Mouse (Mus musculus) mouse embryonic stem cell (cell line): ENCODE measurements around the gene Lgals7.

Experiments used
- in situ Hi-C, 2 experiments: fragments of 300-500 bp; cut with MboI; formaldehyde crosslinking; loops; 1 replicate in 1 of 2; 3 replicates in 1 of 2; pipeline ENCODE4 v1.14.3; 2019 to 2020; ENCODE audit warnings: low sequenced_read_pairs in 2 of 2, low pct_unique_long_range_greater_than_20kb in 1 of 2, mixed read lengths in 1 of 2; ENCODE audit not compliant: unreplicated experiment in 1 of 2

Gene Lgals7

DNA sequence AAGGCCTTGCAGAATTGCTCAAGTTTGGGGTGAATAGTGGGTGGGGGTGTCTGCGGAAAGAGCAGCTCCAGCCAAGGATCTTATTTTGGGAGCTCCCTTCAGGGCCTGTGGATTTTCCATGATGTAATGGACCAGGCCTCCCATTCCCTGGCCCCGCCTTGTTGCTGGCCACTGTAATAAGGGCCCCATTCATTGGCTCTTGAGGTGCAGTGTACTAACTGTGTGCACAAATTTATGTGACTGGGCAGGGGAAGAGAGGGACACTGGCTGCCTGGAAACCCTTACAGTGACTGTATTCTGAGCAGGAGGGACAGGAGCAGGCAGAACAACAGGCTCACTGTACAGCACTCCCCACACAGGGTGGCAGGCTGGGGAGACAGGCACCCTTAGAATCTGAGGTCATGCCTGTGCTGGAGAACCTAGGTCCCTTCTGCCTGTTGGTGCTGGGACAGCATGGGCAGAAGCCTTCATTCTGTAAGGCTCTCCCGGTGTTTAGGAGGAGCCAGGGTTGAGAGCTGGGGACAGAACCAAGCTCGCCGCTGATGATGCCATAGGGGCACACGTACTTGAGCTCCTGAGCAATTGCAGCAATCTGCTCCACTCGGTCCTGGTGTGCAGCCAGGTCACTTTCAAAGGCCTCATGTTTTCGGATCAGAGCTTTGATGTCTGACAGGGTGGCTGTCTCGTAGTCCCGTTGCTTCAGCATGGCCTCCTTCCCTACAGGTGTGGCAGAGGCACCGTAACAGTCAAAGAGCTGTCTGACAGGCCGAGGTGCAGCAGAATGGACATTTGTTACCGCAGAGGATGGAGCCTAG is 37.9 kb downstream of the Lgals7 start:
- in situ Hi-C loops: no loop called here

DNA sequence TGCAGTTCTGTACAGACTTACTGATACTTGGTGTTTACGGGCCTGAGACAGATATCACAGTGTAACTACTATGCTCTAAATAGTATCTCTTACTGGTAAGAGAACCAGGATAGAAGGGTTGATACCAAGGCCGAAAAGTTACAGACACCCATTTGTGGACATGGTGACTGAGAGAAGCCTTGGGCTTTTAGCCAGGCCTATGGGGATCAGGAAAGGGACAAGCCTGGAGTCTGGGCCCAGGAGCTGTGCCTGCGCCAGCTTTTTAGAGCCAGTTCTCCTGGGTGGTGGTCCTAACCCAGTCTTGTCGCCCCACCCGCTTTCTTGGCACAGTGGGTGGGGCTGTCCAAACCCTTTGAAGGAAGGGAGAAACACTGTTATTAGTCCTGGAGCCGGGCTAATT is 38.5 kb downstream of the Lgals7 start:
- in situ Hi-C loops: no loop called here

DNA sequence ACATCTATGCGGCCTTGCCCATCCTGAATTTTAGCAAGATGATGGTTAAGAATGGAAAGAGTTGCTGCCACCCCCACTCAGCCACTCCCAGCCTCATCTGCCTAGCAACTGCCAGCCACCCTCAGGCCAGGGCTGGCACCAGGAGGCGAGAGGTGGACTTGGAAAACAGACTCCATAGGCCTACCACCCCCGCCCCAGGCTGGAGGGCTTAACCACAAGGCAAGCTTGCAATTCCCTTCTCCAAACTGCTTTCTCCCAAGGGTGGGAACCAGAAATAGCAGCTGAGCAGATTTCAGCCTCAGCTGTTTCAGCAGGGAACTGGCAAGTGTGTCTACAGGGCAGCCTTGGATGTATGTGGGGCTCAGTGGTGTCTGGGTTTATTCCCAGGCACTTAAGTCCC is 39.2 kb downstream of the Lgals7 start:
- in situ Hi-C loops: no loop called here

DNA sequence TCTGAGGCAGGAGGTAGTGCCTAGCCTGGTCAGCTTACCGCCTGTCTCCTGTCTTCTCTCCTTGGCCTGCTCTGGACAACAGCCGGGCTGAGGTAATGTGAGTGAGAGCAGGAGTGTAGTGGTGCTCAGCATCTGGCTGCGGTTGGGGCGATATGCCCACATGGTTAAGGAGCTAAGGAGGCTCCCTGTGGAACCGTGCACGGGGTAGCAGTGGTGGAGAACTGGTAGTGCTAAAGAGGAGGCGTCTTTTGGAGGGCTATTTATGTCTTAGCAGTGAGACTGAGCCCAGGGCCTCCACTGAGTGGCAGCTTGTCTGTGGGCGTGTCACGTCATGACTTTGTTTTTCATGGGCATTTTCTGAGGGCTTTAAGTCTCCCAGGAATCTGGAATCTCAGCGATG is 40.1 kb downstream of the Lgals7 start:
- in situ Hi-C loops: no loop called here

DNA sequence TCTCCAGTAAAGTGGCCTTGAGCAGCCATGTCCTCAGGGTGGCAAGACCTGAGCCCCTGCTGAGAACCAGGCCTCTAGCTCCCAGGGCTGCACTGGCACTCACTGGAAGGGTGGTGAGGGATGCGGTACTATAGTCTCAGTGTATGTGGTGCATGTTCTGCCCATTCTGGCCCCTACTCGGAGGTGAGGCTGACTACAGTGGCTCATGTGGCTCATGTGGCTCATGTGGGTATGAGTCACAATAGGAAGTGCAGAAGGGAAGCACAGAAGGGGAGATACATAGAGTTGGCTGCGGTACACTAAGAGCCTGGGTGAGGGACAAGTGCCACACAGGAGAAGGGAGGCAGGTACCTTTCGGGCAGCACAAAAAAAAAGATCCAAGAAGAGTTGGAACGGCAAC is 43.5 kb downstream of the Lgals7 start:
- in situ Hi-C loops: no loop called here

GRCm38 (mm10) chr7:28911632-28912031 is 48.0 kb downstream of the Lgals7 start:
- in situ Hi-C loops: no loop called here

DNA sequence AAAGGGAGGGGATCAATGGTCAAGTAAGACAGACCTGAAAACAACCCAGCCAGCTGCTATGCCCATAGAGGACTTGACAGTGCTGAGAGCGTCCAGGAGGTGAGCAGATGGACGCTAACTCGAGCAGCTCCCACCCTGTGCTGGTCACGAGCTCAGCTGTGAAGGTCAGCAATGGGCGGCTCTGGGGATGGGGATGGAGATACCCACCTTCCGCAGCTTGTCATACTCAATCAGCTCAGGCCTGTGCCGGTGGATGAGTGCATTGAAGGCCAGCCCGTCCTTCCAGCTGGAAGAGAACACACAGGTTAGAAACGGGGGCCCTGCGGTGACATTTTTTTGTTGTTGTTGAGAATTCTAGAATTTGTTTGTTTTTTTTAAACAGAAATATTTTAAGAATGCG is 49.5 kb downstream of the Lgals7 start:
- in situ Hi-C loops: no loop called here
